Mouse (Mus musculus) ovary, postnatal 14 days (tissue): Measurements from ENCODE around the gene Wdr18.

Experiments used
- DNase-seq: peaks from one replicate; pipeline ENCODE4 v3.0.0; 2022; ENCODE audit warnings: low spot score

Gene Wdr18

DNA sequence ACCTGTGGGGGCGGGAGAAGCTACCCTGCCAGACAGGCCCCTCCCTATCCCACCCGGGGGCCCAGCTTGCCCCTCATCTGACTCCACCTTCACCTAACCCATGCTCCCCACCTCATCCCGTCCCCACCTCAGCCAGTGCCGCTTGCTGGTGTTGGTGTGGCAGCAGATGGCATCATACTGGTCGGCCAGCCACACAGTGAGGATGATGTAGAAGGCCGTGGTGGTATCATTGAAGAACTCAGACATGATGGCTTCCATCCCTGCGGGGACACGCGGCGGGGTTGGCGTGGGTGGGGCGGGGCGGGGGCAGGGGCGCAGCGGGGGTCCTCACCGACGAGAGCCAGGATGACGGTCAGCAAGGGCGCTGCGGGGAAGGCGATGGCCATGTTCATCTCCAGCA, 18.1 kb downstream of the Wdr18 start:
- no peak for DNase-seq

DNA sequence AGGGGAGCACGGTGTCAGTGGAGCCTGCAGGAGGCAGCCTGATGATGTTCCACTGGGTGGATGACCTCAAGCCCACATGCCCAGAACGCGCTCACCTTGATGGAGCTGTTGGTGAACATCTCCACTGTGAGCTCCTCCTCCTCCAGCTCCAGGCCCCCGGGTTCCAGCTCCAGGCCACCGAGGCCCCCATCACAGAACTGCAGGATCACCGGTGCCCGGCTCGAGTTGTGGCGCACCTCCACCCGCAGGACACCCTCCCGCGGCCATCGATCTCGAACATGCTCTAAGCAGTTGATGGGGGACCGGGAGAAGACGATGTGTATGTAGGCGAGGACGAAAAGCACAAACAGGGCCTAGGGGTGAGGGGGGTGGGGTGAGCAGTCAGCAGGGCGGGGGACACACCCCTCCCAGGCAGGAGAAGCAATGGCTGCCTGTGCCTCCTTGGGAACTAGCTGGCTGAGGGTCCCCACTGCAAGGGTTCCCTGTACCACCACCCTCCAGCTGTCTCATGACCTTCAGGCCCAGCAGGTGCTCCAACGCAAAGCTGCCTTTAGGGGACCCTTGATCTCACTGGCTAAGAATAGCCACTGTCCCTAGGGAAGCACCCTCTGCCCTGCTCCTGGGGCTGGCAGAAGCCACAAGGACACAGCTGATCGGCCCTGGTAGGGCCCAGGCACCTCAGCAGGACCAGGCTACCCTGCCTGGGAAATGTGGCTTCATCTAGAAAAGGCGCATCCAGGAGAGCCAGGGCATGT, 19.6 kb downstream of the Wdr18 start:
- no peak for DNase-seq

DNA sequence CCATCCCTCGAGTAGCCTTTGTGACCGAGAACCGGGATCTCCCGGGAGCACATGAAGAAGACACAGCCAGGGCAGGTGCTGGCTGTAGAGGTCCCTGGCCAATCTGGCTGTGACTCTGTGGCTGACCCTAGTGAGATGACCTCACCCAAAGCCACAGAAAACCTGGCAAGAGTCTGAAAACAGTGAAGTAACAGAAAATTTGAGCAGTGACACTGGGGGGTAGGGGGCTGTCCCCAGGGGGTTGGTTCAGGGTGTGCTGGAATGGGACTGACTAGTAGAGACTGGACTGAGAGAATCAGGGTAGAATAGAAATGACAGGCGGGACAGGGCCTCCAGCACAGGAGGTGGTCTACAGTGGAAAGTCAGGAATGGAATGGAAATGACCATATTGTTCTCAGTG, 23.3 kb downstream of the Wdr18 start:
- no peak for DNase-seq

DNA sequence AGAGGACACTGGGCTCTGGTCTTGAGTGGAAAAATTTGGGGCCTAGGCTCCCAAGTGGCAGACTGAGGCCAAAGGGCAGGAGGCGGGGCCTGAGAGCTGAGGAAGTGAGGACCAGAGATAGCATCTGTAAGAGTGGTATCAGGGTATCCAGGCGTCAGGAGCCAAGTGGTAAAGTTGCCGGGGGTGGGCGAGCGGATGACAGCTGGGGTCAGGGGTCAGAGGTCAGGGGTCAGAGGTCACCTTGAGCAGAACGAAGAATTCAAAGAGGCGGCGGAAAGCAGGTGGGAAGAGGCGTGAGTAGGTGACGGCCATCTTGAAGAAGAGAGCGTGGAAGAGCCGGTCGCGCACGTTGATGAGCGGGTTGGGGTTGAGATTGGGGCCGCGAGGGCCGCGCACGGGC, 23.7 kb downstream of the Wdr18 start:
- peak; percentile 57 for DNase-seq

DNA sequence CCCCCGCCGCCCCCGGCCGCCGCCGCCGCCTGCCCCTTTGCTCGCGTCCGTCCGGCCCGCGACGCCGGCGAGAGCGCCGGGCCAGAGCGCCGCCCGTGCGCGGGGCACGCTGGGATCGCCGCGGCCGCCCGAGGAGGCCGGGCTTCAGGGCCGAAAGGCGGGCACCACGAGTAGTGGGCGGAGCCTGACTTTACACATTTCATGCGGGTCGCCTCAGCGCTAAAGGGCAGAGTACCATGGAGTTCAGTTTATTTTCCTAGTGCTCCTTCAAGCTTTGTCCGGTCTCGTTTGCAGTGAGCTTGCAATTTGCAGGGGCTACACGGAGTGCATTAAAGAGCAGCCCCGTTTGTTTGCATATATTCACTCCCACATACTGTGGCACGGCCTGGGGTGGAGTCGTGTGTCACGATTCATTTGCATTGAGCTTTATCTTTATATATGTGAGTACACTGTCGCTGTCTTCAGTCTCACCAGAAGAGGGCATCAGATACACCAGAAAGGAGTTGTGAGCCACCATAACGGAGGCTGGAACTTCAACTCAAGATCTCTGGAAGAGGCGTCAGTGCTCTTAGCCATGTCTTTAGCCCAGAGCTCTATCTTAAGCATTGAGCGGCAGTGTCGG, 24.4 kb downstream of the Wdr18 start, which contains the start of gene Tmem259:
TSS of gene Tmem259 (minus strand) at position 136 of the 622 bp plus-strand sequence.
- DNase-seq: peak; percentile 79

DNA sequence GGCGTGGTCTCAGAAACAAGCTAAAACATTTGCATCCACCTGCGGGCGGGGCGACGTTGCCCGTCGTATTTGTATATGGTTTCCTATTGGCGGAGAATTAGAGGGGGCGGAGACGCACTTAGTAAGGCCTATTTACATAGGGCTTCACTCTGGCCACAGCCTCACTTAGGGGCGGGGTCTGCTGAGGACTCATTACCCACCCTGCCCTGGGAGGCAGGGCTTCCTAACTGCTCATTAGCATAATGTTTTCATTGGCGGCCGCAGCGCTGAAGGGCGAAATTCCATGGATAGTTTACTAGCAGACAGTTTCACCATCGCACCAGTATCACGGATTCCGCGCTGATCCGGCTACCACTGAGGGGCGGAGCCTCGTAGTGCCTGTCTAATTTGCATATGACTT, 24.9 kb downstream of the Wdr18 start:
- DNase-seq: peak; percentile 87

DNA sequence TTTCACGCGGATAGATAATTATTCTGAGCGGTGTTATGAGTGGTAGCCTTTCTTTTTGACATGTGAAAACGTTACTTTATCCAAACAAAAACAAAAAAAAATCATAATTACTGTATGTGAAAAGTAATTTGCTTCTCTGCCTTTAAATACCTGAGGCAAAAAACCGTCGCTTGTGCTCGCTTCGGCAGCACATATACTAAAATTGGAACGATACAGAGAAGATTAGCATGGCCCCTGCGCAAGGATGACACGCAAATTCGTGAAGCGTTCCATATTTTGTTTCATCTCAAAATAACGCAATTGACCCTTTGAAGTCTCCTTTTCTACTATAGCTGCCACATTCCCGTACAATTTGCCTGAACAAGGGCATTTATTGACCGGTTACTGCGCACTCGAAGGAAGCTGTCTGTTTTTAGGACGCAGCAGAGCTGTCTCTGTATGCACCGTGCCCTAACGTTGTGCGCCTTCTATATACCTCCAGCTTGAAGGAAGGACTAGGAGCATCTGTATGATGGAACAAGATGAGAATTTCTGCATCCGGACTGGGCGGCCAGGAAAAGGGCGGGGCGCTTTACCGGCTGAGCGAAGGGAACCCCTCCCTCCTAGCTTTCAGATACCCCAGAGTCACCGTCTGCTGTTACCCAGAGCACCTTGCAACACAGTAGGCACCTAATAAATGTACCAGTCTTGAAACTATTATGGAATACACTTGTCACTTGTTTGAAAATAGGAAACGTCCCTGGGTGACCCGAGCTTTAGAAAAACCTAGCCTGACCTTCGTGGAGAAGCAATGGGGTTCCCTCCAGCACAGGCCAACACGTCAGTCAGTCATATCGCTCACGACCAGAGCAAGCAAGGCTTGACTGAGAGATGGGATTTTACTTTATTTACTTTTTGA, 25.6 kb downstream of the Wdr18 start:
- peak; percentile 32 for DNase-seq

DNA sequence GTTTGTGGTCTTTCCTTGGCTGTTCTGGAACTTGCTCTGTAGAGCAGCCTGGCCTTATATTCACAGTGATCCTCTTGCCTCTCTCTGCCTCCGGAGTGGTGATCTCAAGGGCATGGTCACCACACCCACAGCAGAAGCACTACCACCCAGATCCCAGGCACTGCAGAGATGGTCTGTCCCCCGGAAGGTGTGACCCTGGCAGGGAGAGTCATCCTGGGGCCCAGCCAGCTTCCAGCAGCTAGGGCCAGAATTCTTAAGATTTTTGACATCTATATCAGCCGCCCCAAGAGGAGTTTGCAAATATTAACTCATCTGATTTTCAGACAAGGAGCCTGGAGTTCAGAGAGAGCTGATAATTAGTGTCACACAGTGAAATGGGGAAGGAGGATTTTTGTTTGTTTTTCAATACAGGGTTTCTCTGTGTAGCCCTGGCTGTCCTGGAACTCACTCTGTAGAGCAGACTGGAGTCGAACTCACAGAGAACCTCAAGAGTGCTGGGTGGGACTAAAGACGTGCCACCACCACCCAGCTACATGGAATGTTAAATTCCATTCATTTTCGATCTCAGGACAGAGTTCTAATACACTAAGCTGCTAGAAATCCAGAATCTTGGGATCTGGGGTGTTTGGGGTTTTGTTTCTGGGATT, 26.4 kb downstream of the Wdr18 start:
- DNase-seq: no peak

DNA sequence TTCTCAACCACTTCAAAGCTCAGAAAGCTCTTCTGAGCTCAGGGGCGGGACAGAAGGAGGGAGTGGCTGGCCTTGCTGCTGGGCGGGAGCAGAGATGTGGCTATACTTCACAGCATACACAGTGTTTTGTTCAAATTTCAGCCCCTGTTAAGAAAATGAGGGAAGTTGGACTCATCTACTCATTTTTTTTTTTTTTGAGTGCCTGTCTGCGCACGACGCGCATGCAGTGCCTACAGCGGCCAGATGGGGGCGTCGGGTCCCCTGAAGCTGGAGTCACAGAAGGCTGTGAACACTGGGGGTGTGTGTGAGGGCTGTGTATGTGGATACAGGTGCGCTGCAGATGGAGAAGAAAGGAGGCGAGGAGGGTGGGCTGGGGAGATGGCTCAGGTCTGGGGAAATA, 27.0 kb downstream of the Wdr18 start:
- peak; percentile 86 for DNase-seq

DNA sequence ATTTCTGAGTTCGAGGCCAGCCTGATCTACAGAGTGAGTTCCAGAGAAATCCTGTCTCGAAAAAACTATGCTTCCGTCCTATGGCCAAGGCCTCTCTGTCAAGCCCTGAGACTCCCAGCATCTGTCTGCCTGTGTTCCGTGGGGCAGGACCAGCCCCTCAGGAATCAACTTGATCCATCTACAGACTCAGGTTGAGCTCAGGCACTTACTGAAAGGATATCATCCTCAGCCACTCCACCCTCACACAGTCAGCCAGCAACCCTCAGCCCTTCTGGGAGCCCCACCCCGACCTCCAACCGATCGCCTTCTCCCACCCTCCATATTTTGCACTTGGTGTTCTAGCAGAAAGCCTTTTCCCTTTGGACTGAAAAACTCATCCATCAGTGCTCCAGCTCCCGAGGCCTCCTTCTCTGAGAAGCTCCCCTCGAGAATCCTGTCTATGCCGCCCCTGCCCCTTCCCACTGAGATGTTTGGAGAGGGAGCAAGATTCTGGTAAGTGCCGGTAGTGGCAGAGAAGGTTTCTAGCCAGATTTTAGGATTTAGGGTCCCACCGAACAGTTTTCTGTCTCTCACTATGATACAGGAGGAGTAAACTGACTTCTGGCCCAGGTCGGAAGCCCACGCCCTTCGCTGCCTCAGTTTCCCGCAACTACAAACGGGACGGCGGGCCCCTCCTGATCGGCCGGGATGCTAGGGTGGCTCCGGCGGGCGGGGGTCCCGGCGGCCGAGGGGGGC, 28.0 kb downstream of the Wdr18 start:
- DNase-seq: no peak

DNA sequence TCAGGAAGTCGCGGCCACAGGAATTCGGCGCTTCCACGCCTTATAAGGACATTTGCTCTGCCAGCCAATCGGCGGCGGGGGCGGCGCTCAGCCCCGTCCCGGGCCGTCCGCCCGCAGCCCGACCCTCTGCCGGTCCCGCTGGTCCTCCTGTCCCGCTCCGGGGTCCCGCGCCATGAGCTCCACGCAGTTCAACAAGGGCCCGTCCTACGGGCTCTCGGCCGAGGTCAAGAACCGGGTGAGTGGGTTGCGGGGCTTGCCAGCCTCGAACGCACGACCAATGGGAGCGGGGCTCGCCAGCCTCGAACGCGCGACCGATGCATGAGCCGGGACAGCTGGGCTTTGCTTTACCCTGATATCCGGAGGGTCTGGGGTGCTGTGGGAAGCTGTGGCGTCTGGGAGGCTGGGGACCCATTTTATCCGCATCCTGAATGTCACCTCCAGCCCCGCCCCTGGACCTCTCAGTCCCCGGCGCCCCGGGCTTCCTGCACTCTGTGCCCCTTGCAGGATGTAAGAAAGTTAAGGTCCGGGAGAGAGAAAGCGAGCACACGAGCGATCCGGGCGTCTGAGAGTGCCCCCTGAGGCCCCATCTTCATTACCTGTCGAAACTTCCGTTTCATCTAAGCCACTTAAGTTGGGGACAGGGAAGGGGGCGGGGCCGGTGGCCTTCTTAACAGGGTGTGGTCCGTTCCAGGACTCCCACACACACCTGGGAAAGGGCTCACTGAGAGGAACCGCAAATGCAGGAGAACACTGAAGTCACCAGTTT, 28.7 kb downstream of the Wdr18 start, which contains the start of gene Cnn2:
TSS of gene Cnn2 (plus strand) at position 79 of the 766 bp plus-strand sequence.
- peak; percentile 59 for DNase-seq

DNA sequence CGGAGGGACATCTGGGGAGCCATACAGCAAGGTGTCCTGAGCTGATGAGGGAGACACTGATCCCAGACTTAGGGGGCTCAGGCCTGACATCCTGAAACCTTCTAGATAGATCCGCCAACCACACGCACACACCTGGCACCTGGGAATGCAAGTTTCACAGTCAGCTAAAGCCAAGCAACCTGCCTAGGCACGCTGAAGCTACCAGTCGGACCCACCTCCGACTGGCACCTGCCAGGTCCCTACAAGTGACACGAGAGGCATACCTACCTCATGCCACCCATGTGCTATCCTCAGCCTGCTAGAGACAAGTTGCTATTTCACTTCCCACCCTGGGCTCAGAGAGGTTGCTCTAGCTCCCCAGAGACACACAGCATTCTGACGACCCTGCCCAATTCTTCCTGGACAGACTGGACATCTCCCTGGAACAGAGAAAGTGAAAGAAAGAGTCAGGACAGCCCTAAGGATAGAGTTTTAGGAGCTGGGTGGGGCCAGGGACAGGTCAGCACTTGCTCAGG, 29.4 kb downstream of the Wdr18 start:
- no peak for DNase-seq

DNA sequence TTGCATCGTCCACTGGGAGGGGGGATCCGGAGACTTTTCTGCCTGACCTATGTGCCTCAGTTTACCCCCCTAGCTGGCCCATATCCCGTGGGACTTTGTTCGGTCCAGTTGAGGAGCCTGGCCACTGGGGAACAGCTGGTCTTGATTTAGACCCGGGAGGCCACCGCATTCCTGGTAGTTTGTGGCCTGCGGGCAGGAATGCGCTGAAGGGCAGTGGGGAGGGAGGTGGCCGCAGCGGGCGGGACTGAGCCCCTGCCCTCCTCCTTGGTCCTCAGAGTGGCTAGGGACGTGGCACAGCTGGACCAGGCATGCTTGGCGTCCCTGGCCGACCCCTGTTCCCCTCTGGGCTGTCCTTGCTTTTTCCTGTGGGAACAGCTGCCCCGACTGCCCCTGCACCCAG, 29.9 kb downstream of the Wdr18 start:
- no peak for DNase-seq

DNA sequence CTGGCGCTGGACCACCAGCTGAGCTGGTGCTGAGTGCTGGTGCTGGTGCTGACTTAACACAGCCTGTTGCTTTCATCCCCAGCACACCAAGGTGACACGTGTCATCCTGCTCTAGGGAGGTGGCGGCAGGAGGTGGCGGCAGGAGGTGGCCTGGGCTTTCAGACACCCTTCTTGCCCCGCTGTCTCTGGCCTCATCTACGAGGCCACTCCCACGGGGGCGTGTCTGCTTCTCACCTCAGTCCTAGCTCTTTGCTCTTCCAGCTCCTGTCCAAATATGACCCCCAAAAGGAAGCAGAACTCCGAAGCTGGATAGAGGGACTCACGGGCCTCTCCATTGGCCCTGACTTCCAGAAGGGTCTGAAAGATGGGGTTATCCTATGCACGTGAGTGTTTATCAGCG, 31.1 kb downstream of the Wdr18 start:
- DNase-seq: no peak

DNA sequence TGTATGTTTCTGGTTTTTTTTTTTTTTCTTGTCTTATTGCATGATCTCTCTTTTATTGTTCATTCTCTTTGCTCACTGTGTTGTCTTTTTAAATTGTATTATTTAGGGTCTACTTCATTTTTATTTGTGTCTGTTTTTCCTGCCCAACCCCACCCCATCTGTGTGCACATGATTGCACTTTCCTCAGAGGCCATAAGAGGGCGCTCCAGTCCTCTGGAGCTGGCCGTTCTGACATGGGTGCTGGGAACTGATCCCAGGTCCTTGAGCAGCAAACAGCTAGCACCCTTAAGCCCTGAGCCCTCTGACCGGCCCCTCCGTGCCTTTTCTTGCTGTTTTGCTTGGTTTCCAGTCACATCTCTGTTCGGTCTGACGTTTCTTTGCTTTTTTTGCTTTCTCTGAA, 31.6 kb downstream of the Wdr18 start:
- no peak for DNase-seq

DNA sequence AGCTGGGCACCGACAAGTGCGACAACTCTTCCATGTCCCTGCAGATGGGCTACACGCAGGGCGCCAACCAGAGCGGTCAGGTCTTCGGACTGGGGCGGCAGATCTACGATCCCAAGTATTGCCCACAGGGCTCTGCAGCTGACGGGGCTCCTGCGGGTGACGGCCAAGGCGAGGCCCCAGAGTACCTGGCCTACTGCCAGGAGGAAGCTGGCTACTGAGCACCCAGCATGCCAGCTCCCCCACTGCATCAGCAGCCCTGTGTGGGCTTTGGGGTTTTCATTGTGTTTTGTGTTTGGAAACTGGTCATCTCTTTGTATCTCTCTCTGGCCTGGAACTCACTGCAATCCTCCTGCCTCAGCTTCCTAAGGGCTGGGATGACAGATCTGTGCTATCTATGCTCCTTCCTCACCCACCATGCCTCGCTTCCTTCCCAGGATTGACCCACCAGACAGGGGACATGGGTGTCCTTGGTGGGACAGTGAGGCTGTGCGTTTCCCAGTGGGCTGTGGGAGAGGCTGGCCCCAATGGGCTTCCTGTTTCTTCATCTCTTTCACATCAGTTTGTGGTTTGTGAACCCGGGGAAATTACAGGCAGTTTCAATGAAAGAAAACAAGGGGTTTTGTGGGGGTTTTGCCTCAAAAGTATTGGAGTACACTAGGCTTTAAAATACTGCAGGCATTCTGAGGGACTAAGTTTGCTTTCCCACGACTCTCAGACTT, 34.6 kb downstream of the Wdr18 start:
- DNase-seq: no peak

DNA sequence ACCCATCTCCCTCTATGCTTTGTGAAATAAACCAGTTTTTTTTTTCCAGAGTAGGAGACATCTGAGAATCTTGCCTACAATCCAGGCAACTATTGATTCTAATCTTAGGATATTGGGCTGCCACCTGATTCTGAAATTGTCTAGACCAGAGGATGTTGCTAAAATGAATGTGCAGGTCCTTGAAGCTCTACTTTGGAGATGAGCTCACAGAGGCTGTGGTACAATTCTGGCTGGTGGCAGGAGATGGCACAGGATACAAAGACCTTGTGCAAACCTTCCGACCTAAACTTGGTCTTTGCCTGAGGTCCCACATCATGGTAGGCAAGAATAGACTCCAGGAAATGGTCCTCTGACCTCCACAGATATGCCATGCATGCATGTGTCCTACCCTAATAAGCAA, 35.7 kb downstream of the Wdr18 start:
- no peak for DNase-seq

DNA sequence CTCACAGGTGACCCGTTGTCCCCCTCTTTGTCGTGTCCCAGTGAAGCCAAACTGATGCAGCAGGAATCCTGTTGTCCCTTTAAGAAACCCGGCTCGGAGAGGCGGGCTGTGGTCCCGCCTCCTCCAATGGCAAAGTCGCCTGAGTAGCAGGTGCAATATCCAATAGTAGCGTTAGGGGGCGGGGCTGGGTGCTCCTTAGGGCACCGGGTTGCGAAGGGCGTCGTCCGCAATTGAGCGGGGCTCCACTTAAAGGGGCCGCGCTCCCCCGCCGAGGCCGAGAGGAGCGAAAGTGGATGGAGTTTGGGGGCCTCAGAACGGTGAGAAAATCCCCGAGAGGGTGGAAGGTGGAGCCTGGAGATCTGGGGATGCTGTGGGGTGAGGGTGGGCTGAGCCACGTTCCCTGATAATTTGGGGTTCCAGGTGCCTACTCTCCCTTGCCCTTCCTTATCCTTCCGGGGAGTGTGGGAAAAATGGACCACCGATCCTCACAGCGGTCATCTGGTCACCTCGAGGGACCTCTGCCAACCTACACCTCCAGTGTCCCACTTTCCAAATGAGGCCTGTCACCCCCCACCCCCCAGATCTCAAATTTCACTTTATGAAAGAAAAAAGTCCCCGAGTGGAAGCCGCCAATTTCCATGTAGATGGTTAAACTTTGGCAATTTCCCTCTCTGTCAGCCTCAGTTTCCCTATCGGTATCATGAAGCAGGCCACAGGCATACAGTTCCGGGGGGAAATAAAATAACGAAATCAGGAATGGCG, 36.5 kb downstream of the Wdr18 start, which contains the start of gene Abca7:
TSS of gene Abca7 (plus strand) at position 223 of the 762 bp plus-strand sequence.
- DNase-seq: peak; percentile 97
